Mouse (Mus musculus) bone marrow macrophage, adult 2 months (primary cell): ENCODE results near the gene Gopc. TPM values are rescaled to one million over a fixed set of nuclear protein-coding genes. Genes with fewer than 3 reads are reported as not detected.
"Not testable (repeated sequence)": the region's sequence is repeated elsewhere in the genome, so short reads cannot be mapped to it uniquely, and the experiment has no call there.

Experiments
- H3K27ac ChIP-seq: 2 replicates; pipeline ENCODE4 v1.5.1; 2012; ENCODE audit warnings: low read depth, low read length; ENCODE audit not compliant: insufficient read depth
- H3K4me1 ChIP-seq: 2 replicates; pipeline ENCODE4 v1.6.1; 2012; ENCODE audit warnings: low read length; ENCODE audit not compliant: control insufficient read depth, insufficient read depth
- H3K4me3 ChIP-seq: 2 replicates; pipeline ENCODE4 v1.5.1; 2012; ENCODE audit warnings: mild to moderate bottlenecking, low read length, moderate library complexity; ENCODE audit not compliant: insufficient read depth
- CTCF ChIP-seq: IDR thresholded peaks from 2 replicates; pipeline ENCODE4 v1.5.1; 2012; ENCODE audit warnings: low read depth, mild to moderate bottlenecking, low read length, moderate library complexity
- POLR2A ChIP-seq: IDR thresholded peaks from 2 replicates; pipeline ENCODE4 v1.6.1; 2012; ENCODE audit warnings: mild to moderate bottlenecking, low read depth, low read length, borderline replicate concordance
- polyA plus RNA-seq: library from polyadenylated mRNA; stranded (reverse); fragments of >200 nt; gene quantifications from 2 replicates; pipeline ENCODE4 v1.2.4, GENCODE M21; 2012; ENCODE audit not compliant: missing spikeins, insufficient read depth, insufficient read length

The Gopc gene
- polyA plus RNA-seq, 1 experiment: 19.6 TPM

GRCm38 (mm10) chr10:52304574-52304973 lies 77.3 kb downstream of the Gopc start:
- Histone ChIP-seq H3K27ac (no peak overlapping the region), H3K4me3 (no peak overlapping the region), H3K4me1 (no peaks in the 10 kb centered on the region)
- no peak for TF ChIP-seq POLR2A
- TF ChIP-seq CTCF: no peak

DNA sequence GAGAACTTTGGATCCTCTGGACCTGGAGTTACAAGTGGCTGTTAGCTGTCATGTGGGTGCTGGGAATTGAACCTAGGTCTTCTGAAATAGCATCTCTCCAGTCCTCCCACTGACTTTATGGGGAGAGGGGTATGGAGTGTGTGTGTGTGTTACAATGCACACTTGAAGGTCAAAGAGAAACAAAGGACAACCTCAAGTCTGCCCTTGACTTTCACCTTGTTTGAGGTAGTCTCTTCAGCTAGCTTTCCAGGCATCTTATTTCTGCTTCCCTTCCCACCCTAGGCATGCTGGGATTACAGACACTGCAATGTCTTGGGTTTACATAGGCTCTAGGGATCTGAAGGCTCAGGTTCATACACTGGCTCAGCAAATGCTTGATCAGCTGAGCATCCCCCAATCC lies 79.7 kb downstream of the Gopc start:
- no peak overlapping the region for H3K27ac ChIP-seq
- H3K4me1 ChIP-seq: no peaks in the 10 kb centered on the region
- no peak overlapping the region for H3K4me3 ChIP-seq
- no peak for TF ChIP-seq CTCF
- TF ChIP-seq POLR2A: no peak

DNA sequence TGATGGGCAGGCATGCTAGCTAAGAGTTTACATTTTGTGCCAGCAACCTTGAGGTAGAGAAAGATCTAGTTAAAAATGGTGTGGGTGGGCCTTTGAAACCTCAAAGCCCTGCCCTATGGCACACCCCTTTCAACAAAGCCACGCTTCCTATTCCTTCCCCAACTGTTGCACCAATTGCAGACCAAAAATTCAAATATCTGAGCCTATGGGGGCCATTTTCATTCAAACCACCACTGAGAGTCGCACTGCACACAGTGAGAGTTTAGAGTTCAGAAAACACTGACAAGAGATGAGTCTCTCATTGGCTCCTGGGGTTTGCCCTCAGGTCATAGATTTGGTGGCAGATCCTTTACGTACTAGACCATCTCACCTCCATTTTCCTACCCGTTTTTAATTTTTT lies 80.2 kb downstream of the Gopc start:
- H3K4me1 ChIP-seq: no peaks in the 10 kb centered on the region
- H3K4me3 ChIP-seq: no peak overlapping the region
- no peak overlapping the region for H3K27ac ChIP-seq
- no peak for TF ChIP-seq POLR2A
- TF ChIP-seq CTCF: no peak

DNA sequence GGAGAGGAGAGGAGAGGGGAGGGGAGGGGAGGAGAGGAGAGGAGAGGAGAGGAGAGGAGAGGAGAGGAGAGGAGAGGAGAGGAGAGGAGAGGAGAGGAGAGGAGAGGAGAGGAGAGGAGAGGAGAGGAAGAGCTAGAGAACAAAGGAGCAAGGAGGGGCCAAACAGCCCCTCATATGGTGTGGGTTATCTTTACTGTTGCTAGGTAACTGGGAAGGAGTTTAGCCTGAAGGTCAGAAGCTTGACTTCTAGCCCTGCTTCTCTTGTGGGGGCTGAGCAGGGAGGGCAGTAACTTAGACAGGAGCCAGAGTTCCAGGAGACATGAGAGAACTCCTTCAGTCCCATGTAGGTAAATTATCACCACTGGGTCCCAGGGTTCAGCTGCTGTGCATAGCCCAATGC lies 83.4 kb downstream of the Gopc start:
- H3K4me1 ChIP-seq, H3K27ac ChIP-seq, H3K4me3 ChIP-seq: not testable (repeated sequence)

DNA sequence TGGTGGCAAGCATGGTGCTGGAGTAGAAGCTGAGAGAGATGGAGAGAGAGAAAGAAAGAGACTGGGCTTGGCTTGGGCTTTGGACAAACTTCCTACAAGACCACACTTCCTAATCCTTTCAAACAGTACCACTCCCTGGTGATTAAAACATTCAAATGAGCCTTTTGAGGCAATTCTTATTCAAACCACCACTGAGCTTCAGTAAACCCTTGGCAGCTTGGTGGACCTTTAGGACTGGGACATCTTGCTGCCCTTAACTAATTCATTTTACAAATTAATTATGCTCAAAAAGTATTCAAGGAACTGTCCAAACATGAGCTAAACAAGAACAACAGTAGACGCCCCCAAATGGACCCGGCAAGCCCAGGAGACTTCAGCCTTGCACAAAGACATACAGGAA lies 86.0 kb downstream of the Gopc start:
- H3K4me1 ChIP-seq: no peaks in the 10 kb centered on the region
- H3K27ac ChIP-seq: no peak overlapping the region

GRCm38 (mm10) chr10:52293921-52294577 lies 87.9 kb downstream of the Gopc start:
- no peak overlapping the region for H3K4me3 ChIP-seq
- no peak overlapping the region for H3K27ac ChIP-seq
- no peaks in the 10 kb centered on the region for H3K4me1 ChIP-seq
- no peak for TF ChIP-seq POLR2A
- no peak for TF ChIP-seq CTCF

More for the DNA sequence above, 86.0 kb downstream of the Gopc start:
- no peak for TF ChIP-seq POLR2A
- no peak overlapping the region for H3K4me3 ChIP-seq

DNA sequence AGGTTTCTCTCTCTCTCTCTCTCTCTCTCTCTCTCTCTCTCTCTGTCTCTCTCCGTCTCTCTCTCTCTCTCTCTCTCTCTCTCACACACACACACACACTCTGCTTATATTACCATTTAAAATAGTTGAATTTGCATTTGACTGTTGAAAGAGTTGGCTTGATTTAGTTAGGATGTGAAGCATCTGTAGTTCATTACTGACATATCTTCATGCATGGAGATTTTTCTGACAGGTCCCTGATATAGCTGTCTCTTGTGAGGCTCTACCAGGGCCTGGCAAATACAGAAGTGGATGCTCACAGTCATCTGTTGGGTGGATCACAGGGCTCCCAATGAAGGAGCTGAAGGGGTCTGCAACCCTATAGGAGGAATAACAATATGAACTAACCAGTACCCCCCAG lies 89.5 kb downstream of the Gopc start:
- not testable (repeated sequence) for H3K27ac ChIP-seq, H3K4me3 ChIP-seq, H3K4me1 ChIP-seq

DNA sequence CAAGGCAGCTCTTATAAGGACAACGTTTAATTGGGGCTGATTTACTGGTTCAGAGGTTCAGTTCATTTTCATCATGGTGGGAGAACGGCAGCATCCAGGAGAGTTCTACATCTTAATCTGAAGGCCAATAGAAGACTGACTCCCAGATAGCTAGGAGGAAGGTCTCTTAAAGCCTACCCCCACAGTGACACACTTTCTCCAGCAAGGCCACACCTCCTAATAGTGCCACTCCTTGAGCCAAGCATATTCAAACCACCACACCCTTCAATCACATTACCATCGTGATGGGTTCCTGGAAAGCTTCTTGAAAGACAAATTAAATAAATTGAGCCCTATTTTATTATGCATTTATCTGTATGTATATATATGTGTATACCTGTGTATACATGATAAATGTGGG lies 92.7 kb downstream of the Gopc start:
- Histone ChIP-seq H3K27ac (no peak overlapping the region), H3K4me3 (no peak overlapping the region), H3K4me1 (no peaks in the 10 kb centered on the region)
- TF ChIP-seq CTCF: no peak
- no peak for TF ChIP-seq POLR2A

DNA sequence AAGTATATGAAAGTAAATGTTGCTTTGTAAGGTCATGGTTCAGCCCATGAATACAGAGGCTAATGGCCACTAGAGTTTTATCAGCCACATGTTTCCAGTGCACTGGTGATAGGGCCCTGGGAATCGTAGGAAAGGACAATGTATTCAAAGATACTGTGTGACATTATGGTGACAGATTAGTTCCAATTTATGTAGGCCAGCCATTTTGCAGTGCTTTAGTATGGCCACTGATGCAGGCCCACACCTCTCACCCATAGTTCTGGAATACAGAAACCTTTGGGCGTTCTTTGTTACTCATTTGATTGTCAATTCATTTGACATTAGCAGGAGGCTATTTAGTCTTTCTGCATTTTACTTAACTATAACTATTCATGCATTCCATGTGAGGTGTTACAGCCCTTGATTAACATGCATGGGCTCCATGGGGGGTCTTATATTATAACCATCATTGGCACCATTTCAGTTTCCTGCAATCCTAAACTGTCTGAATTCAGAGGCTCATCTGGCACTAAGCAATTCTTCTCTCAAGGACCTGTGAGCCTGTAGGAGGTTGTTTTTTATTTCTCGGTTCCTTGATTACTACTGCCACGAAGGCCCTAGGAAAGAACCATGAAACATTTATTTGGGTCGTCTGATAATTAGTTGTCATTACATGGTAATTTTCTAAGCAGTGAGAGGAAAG lies 93.9 kb downstream of the Gopc start:
- Histone ChIP-seq H3K4me3 (no peak overlapping the region), H3K27ac (no peak overlapping the region), H3K4me1 (no peaks in the 10 kb centered on the region)
- TF ChIP-seq POLR2A (no peak), CTCF (no peak)

Other genes starting within 250 kb of the Gopc start
- gene Ros1, start 186.9 kb downstream of the Gopc start, polyA plus RNA-seq: not detected in 2 replicates
- gene Dcbld1, start 148.5 kb downstream of the Gopc start, polyA plus RNA-seq: not detected in 2 replicates
- gene Gm26741, start 23.4 kb downstream of the Gopc start, polyA plus RNA-seq: not detected in 2 replicates
- not detected in 2 replicates for gene Nepn, start 6.8 kb upstream of the Gopc start, polyA plus RNA-seq
- gene Nus1, start 35.4 kb upstream of the Gopc start, polyA plus RNA-seq: 47.6 and 49.0 TPM in 2 replicates